Mouse (Mus musculus) fibroblast of lung, adult 2 months (primary cell): Measurements from ENCODE around the gene Sec14l2.

ENCODE experiments used
- DNase-seq: peaks from one replicate; pipeline ENCODE4 v3.0.0-alpha.2; 2011; ENCODE audit warnings: low read depth

The Sec14l2 gene

GRCm38 (mm10) chr11:4122742-4123579, at the start of gene Sec14l2:
Gene Sec14l2, minus strand, starts transcription at chr11:4123415.
- DNase-seq, result no peak

- no peak for DNase-seq
Measured at GRCm38 (mm10) chr11:4166467-4167090, 43.4 kb upstream of the Sec14l2 start.

DNA sequence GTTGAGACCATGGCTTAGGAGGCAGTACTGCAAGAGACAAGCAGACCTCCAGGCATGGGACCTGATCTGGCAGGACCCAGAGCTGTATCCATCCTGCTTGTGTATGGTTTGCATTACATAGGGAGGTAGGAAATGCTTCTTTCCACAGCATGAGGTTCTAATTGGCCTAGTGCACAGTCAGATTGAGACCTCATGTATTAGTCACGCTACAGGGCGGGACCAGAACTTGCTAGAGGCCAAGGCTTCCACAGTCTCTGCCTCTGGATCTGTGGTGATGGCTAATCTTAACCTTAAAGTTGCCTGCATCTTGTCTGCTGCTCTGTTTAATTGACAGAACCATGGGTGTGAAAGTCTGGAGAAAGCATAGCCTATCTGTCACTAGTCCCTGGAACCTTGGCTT, 41.5 kb upstream of the Sec14l2 start:
- no peak for DNase-seq

- no peak for DNase-seq
Measured at GRCm38 (mm10) chr11:4160758-4161480, 37.7 kb upstream of the Sec14l2 start.

GRCm38 (mm10) chr11:4159808-4160708, 36.8 kb upstream of the Sec14l2 start, which contains the start of the genes Ccdc157 and Sf3a1:
Gene Ccdc157, minus strand, starts transcription at chr11:4160293.
Gene Sf3a1, plus strand, starts transcription at chr11:4160350.
- DNase-seq, result peak; percentile 71

DNA sequence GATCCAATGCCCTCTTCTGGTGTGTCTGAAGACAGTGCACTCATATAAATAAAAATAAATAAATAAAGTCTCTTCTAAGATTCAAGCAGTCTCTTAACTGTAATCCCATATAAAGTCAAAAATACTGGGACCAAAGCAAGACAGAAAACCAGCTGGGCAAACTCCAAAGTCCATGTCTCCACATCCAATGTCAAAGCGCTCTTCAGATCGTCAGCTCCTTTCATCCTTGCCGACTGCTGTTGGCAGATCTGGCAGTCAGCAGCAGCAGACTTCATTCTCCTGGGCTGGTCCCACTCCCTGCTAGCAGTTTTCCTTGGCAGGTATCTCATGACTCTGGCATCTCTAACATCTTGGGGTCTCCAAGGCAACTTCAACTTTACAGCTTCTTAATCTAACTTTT, 35.5 kb upstream of the Sec14l2 start:
- no peak for DNase-seq

DNA sequence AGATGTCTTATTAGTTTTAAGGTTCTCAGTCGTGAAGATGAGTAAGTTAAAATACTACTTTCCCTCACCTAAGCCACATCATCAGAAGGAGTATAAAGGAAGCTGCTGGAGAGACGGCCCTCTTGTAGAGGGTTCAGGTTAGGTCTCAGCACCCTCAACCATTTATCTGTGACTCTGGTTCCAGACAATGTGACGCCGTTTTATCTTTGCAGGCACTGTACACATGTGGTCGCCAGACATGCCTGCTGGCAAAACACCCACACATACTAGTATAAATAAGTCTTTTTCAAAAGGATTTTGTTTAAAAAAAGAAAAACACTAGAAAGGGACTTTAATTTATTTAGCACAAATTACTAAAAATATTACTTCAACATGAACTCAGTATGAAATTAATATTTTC, 32.4 kb upstream of the Sec14l2 start:
- no peak for DNase-seq

DNA sequence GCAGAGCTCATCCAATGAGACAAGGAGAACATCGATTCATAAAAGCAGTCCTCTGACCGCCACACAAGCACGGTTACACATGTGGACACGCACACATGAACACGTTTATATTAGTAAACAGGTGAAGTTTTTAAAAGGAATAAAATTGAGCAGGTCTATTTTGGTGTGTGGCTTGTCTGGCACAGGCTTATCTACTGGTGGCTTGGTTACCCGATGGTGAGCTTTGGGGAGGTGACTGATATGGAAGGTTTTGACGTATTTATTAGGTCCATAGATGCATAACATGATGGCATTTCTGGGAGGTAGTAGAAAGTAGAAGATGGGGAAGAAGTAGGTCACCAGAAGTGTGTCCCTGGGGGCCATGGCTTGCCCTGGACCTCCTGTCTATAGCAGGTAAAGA, 30.5 kb upstream of the Sec14l2 start:
- no peak for DNase-seq

GRCm38 (mm10) chr11:4149886-4150285, 26.7 kb upstream of the Sec14l2 start:
- DNase-seq, result no peak

GRCm38 (mm10) chr11:4148536-4149156, 25.4 kb upstream of the Sec14l2 start:
- DNase-seq, result no peak

GRCm38 (mm10) chr11:4148120-4148519, 24.9 kb upstream of the Sec14l2 start:
- DNase-seq, result no peak

DNA sequence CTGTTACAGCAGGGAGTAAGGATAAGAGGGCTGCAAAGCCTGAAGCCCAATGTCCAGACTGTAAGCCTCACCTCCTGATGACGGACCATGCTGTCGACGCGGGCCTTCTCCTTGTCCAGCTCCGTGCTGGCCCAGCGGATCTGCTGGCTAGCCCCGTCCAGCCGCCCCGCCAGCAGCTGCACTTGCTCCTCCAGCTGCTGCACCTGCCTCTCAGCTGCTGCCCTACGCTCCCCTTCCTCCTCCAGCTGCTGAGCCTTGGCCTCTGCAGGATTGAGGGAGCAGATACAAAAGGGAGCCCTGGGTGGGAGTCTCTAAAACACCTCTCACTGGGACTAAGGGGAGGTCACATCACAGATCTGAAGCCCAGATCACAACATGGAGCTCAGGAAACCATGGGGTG, 23.9 kb upstream of the Sec14l2 start:
- no peak for DNase-seq

GRCm38 (mm10) chr11:4146381-4146780, 23.2 kb upstream of the Sec14l2 start:
- no peak for DNase-seq

DNA sequence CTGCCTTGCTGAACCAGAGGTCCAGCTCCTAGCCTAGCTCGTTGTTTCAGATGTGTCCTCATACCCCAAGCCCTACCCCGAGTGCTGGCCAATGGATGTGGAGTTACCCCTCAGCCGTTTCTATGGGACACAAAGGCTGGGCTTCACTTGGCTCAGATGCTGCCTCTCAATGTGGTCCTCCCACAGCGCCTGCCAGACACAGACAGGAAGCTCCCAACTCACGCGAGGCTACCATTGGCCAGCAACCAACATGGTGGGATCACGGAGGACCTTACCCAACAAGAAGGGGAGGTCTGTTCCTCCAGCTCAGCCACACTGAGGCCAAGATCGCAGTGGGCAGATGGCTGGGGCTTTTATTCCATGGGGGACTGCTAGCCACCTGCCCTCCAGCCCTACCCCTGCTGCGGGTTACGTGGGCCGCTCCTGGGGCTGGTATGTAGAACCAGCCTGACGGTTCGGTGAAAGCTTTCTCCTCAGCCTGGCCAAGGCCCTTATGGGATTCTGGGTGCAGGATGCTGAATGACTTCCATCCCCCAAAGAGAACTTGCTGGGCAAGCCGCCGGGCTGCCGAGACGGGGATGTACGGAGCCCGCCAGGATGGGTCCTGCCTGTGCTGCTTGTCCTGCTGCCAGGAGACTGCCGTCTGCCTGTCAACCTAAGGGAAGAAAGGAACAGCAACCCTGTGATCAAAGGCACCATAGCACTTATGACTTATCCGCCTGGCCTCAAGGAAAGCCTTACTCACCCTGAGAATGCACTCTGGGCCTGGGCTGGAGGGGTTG, 20.3 kb upstream of the Sec14l2 start:
- no peak for DNase-seq

- DNase-seq, result no peak
Measured at GRCm38 (mm10) chr11:4142352-4142751, 19.1 kb upstream of the Sec14l2 start.

DNA sequence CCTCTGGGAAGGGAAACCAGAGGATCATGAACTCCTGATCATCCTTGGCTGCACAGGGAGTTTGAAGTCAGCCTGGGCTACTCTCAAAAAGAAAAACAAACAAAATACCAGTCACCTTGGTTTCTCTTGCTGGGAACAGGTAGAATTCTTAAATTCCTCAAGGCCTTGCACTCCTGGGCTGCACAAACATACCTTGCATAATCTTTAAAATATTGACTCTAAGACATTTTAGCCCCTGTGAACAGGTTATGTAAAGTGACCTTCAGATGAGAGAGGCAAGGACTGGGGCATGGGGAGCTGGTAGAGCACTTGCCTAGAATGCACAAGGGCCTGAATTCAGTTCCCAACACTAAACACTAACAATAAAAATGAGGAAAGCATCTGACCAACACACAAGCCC, 18.3 kb upstream of the Sec14l2 start:
- no peak for DNase-seq

- no peak for DNase-seq
Measured at GRCm38 (mm10) chr11:4138964-4139363, 15.7 kb upstream of the Sec14l2 start.

- peak; percentile 54 for DNase-seq
Measured at GRCm38 (mm10) chr11:4134986-4135935, 12.0 kb upstream of the Sec14l2 start, which contains the start of gene Rnf215. Gene Rnf215, plus strand, starts transcription at chr11:4135202.

DNA sequence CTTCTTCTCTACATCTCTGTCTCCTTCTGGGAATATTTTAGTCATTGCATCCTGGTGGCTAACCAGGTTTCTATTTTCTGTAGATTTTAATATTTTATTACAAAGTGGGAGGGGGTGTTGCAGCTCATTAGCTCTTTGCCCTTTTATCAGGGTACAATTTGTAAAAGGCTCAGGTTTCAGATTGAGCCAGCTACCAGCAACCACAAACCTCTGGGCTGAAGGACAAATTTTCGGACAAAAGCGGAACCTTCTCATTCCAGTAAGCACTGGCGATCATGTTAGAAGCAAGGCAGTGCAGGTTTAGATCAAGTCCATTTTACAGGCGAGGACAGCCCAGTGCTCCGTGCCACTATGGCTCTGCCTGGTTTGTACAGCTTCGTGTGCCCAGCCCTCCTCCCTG, 11.2 kb upstream of the Sec14l2 start:
- DNase-seq, result no peak
